ENCODE assay signal across 2 mouse cellular contexts in the genomic region with DNA sequence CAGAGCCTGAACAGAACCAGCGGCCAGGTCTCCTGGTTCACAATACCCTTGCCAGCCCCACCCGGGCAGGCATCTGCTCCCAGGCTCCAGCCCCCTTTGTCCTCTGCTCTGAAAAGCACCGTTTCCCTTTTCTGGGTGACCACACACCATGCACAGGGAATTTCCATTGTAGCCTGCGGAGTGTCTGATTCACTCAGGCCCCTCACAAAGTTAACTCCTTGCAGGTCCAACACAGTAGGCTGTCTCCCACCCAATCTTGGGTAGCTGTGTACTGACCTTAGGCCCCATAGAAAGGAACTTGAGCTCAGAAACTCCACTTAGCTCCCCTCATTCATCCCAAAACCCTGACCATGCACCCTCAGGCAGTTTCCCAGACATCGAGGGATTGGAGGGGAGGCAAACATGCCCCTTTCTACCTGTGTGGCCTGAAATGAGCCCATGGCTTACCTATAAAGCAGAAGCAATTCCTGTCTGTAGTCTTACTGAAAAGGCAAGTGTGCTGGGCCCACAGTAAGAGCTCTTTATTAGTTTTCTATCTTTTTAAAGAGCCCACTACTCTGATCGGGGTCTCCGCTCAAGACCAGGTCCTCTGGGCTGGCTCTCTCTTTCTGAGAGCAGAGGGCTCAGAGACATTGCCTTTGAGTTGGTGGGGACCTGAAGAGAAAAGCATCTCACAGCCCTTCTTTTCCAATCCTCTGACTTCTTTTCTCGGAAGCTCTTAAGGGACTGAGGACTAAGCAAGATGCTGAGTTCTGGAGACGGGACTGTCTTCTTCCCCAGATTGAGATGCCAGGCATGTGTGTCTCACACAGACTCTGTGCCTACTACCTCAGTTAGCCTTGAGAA.
A peak's percentile ranks its signal among the peaks of the same experiment; 100 is the strongest.
TF ChIP-seq lines count a peak whose summit lies in the region.

No protein-coding gene starts in this region.

TF ChIP-seq in CH12.LX, 34 proteins besides CTCF, POLR2A, EP300 and RAD21:
- TF ChIP-seq JUN (IDR thresholded peaks at IDR 0.05; ENCODE audit: insufficient read depth, low read depth, low read length): no peak
- TF ChIP-seq GABPA (IDR thresholded peaks at IDR 0.05; ENCODE audit: insufficient replicate concordance, low read depth, low read length): no peak
- 0 out of 2 replicates have a peak, but pooled peaks have one; percentile 26 for TF ChIP-seq IRF4 (IDR thresholded peaks at IDR 0.05; ENCODE audit: low read depth, low read length)
- TF ChIP-seq MAFK (IDR thresholded peaks at IDR 0.05; ENCODE audit: insufficient replicate concordance, low read length): no peak

TF ChIP-seq in MEL, 35 proteins besides CTCF, POLR2A, EP300 and RAD21:
- TF ChIP-seq MAFK (IDR thresholded peaks at IDR 0.05; ENCODE audit: borderline replicate concordance, low read depth, low read length) (peak; percentile 4; the same call in 1 of the 2 replicates), SMC3 (IDR thresholded peaks at IDR 0.05; ENCODE audit: low read depth, low read length) (peak; percentile 31), TBP (IDR thresholded peaks at IDR 0.05; ENCODE audit: low read depth, low read length) (no peak; the same call in 1 of the 2 replicates), POLR2AphosphoS5 (IDR thresholded peaks at IDR 0.05; ENCODE audit: borderline replicate concordance, low read depth, low read length) (peak; percentile 78), CHD2 (IDR thresholded peaks at IDR 0.05; ENCODE audit: low read length) (peak; percentile 68; the same call in 1 of the 2 replicates), MEF2A (IDR thresholded peaks at IDR 0.05; ENCODE audit: extremely low read depth, insufficient replicate concordance, low read depth, low read length, poor library complexity, severe bottlenecking) (no peak), JUND (IDR thresholded peaks at IDR 0.05; ENCODE audit: low read depth, low read length) (0 out of 2 replicates have a peak, but pooled peaks have one; percentile 3), E2F4 (IDR thresholded peaks at IDR 0.05; ENCODE audit: borderline replicate concordance, low read depth, low read length) (no peak), ZKSCAN1 (IDR thresholded peaks at IDR 0.05; ENCODE audit: low read depth, low read length) (no peak), MYC (IDR thresholded peaks at IDR 0.05; ENCODE audit: low read depth, low read length) (no peak), UBTF (IDR thresholded peaks at IDR 0.05; ENCODE audit: borderline replicate concordance, insufficient read depth, low read depth, low read length) (0 out of 2 replicates have a peak, but pooled peaks have one; percentile 6), POLR2AphosphoS2 (IDR thresholded peaks at IDR 0.05; ENCODE audit: low read length) (peak; percentile 96), ETS1 (IDR thresholded peaks at IDR 0.05; ENCODE audit: low read depth, low read length) (no peak; the same call in 1 of the 2 replicates), TCF12 (IDR thresholded peaks at IDR 0.05; ENCODE audit: low read depth, low read length) (peak; percentile 42; the same call in 1 of the 2 replicates), KAT2A (conservative IDR thresholded peaks at IDR 0.05; ENCODE audit: low read depth, low read length) (no peak), ZMIZ1 (IDR thresholded peaks at IDR 0.05; ENCODE audit: low read depth, low read length) (peak; percentile 86), MAZ (IDR thresholded peaks at IDR 0.05; ENCODE audit: low read depth, low read length) (0 out of 2 replicates have a peak, but pooled peaks have one; percentile 26), MYB (IDR thresholded peaks at IDR 0.05; ENCODE audit: low read depth, low read length) (peak; percentile 51; the same call in 1 of the 2 replicates)
